Mouse (Mus musculus) lung, postnatal 0 days (tissue): Measurements from ENCODE around the gene Cdc25a. TPM values are rescaled to one million over a fixed set of nuclear protein-coding genes. Genes with fewer than 3 reads are reported as not detected.

Source experiments
- ATAC-seq: fragments of 200-750 bp; cut with Nextera tagmentation; 2 replicates; pipeline ENCODE4 v1.8.0; 2017; ENCODE audit warnings: moderate library complexity
- DNase-seq: peaks from one replicate; pipeline ENCODE4 v3.0.0-alpha.2; 2016; ENCODE audit warnings: low spot score
- H3K27ac ChIP-seq: fragments of 300-500 bp; sonication (generic); 2 replicates; pipeline ENCODE4 v1.5.1; 2014; ENCODE audit warnings: antibody characterized with exemption, mild to moderate bottlenecking, low read length, mixed read lengths
- H3K27me3 ChIP-seq: fragments of 300-500 bp; sonication (generic); replicated peaks from 2 replicates; pipeline ENCODE4 v1.6.1; 2014; ENCODE audit warnings: low read length, mixed read lengths; ENCODE audit not compliant: insufficient read depth
- H3K36me3 ChIP-seq: fragments of 300-500 bp; sonication (generic); 2 replicates; pipeline ENCODE4 v1.6.1; 2014; ENCODE audit warnings: low read length, mixed read lengths; ENCODE audit not compliant: insufficient read depth
- H3K4me1 ChIP-seq: fragments of 300-500 bp; sonication (generic); 2 replicates; pipeline ENCODE4 v1.6.1; 2014; ENCODE audit warnings: antibody characterized with exemption, low read depth, low read length, mixed read lengths; ENCODE audit not compliant: insufficient read depth
- H3K4me2 ChIP-seq: fragments of 300-500 bp; sonication (generic); replicated peaks from 2 replicates; pipeline ENCODE4 v1.6.1; 2014; ENCODE audit warnings: low read depth, mild to moderate bottlenecking, low read length, moderate library complexity, mixed read lengths
- H3K4me3 ChIP-seq: fragments of 300-500 bp; sonication (generic); 2 replicates; pipeline ENCODE4 v1.5.1; 2014; ENCODE audit warnings: low read depth, low read length
- H3K9ac ChIP-seq: fragments of 300-500 bp; sonication (generic); replicated peaks from 2 replicates; pipeline ENCODE4 v1.6.1; 2014; ENCODE audit warnings: low read depth, mild to moderate bottlenecking
- H3K9me3 ChIP-seq: fragments of 300-500 bp; sonication (generic); 2 replicates; pipeline ENCODE4 v1.6.1; 2016; ENCODE audit warnings: low read length, mixed read lengths
- CTCF ChIP-seq: IDR thresholded peaks from 2 replicates; pipeline ENCODE4 v1.5.1; 2016; ENCODE audit warnings: antibody characterized with exemption, mild to moderate bottlenecking
- EP300 ChIP-seq: IDR thresholded peaks from 2 replicates; pipeline ENCODE4 v1.6.1; 2016; ENCODE audit warnings: antibody characterized with exemption, mild to moderate bottlenecking, control low read depth
- WGBS: fragments of 180-500 bp; shearing (Covaris S2); extraction: QIAGEN DNeasy Blood & Tissue Kit; methylation state at CpG from one replicate; pipeline ENCODE4 v1.1.7; 2014; 5-methylcytosine and 5-hydroxymethylcytosine counted together
- polyA plus RNA-seq: library from polyadenylated mRNA; unstranded; fragments of >200 nt; fragmentation: Nextera tagmentation; extraction: Ambion mirVana; gene quantifications from 2 replicates; pipeline ENCODE4 v1.2.1, GENCODE M21; 2015

The Cdc25a gene
- polyA plus RNA-seq, 1 experiment from 2014 or later, result 7.1 TPM

DNA sequence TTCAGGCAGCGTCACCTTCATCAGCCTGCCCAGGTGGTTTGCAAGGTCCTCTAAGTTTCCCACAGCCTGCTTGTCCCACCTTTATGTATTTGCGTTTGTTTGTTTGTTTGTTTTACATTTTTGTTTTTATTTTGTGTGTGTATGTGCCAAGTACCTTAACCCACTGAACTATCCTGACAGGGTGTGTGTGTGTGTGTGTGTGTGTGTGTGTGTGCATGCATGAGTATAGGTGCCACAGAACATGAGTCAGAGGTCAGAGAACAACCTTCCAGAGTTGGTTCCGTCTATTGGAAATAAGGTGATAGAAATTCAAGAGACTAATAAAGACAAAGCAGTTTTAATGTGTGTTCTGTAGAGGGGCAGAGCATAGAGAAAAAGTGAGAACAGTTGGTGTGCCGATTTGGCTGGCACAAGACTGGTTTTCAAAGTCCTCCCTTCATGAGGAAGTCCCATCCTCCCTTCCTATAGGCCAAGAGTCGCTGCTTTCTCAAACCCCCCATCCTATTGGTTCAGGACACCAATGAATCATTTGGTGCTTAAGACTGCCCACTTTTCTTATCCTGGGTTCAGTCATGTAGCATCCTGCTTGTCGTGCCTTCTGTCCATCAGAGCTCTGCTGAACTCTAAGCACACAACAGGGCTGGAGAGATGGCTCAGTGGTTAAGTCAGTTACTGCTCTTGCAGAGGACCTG, 32.5 kb downstream of the Cdc25a start:
- H3K27ac ChIP-seq, result no peak overlapping the region
- H3K27me3 ChIP-seq, result no peaks in the 10 kb centered on the region
- ATAC-seq, result no peak
- H3K4me1 ChIP-seq, result no peaks in the 10 kb centered on the region
- no peak overlapping the region for H3K4me2 ChIP-seq
- DNase-seq, result peak; percentile 14
- no peak for TF ChIP-seq EP300
- no peak for TF ChIP-seq CTCF
- no peaks in the 10 kb centered on the region for H3K36me3 ChIP-seq
- H3K9ac ChIP-seq, result no peak overlapping the region
- H3K4me3 ChIP-seq, result no peak overlapping the region
- H3K9me3 ChIP-seq, result no peaks in the 10 kb centered on the region
- WGBS, result 63% methylated on average over 6 of the region's 6 CpGs

DNA sequence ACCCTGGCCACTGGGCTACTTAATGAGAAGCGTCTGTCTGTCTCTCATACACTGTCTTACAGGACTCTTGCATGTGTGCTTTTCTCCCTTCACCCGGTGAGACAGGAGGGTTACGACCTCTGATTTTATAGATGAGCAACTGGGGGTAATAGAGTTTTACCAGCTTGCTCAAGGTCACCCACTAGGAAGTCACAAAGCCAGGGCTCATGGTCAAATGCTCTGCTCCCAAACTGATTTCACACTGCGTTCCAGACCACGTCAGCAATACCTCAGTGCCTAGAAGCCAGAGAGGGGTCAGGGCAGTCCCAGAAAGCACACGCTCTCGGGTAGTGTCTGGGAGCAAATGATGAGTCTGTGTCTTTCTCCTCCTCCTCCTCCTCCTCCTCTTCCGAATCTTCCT, 33.7 kb downstream of the Cdc25a start:
- Histone ChIP-seq H3K4me1 (no peaks in the 10 kb centered on the region), H3K9me3 (no peaks in the 10 kb centered on the region), H3K4me3 (no peak overlapping the region), H3K9ac (no peak overlapping the region), H3K27ac (no peak overlapping the region), H3K27me3 (no peaks in the 10 kb centered on the region), H3K36me3 (no peaks in the 10 kb centered on the region), H3K4me2 (no peak overlapping the region)
- WGBS, result 80% methylated on average over 8 of the region's 8 CpGs
- ATAC-seq, result no peak
- no peak for DNase-seq
- TF ChIP-seq EP300 (no peak), CTCF (no peak)

DNA sequence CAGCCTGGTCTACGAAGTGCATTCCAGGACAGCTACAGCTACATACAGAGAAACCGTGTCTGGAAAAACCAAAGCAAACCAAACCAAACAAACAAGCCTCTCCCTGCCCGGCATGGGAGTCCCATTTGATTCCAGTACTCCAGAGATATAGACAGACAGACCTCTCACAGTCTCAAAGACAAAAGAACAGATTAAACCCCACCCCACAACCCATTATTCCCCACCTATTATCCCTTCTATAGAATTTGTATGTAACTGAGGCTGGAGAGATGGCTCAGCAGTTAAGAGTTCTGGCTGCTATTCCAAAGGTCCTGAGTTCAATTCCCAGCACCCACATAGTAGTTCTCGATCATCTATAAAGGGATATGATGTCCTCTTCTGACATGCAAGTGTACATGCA, 34.5 kb downstream of the Cdc25a start:
- H3K9me3 ChIP-seq, result no peaks in the 10 kb centered on the region
- no peaks in the 10 kb centered on the region for H3K4me1 ChIP-seq
- 88% methylated on average over 4 of the region's 4 CpGs for WGBS
- H3K27ac ChIP-seq, result no peak overlapping the region
- DNase-seq (no peak), ATAC-seq (no peak)
- TF ChIP-seq CTCF (no peak), EP300 (no peak)
- H3K27me3 ChIP-seq, result no peaks in the 10 kb centered on the region
- no peak overlapping the region for H3K9ac ChIP-seq
- H3K36me3 ChIP-seq, result no peaks in the 10 kb centered on the region
- no peak overlapping the region for H3K4me2 ChIP-seq
- no peak overlapping the region for H3K4me3 ChIP-seq

DNA sequence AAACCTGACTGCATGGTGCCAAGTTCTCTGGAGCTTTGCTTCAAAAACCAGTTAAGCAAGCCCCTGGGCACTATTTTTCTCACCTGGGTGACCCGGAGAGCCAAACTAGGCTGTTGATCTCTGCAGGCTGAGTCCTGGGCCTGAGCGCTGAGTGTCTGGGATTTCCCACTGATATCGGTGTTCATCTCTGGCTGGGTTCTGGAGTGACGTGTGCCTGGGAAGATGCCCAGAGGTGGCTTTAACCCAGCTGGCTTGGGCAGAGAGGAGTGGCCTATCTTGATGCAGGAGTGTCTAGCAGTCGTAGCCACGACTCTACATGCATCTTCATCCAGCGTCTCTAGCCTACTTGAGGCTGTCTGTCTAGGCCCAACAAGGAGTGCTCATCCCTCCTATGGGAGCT, 36.4 kb downstream of the Cdc25a start:
- ATAC-seq (no peak), DNase-seq (no peak)
- H3K27ac ChIP-seq, result no peak overlapping the region
- TF ChIP-seq CTCF (no peak), EP300 (no peak)
- H3K36me3 ChIP-seq, result no peaks in the 10 kb centered on the region
- H3K4me1 ChIP-seq, result no peaks in the 10 kb centered on the region
- no peak overlapping the region for H3K4me3 ChIP-seq
- no peaks in the 10 kb centered on the region for H3K27me3 ChIP-seq
- 73% methylated on average over 7 of the region's 7 CpGs for WGBS
- H3K9me3 ChIP-seq, result no peaks in the 10 kb centered on the region
- no peak overlapping the region for H3K4me2 ChIP-seq
- H3K9ac ChIP-seq, result no peak overlapping the region

DNA sequence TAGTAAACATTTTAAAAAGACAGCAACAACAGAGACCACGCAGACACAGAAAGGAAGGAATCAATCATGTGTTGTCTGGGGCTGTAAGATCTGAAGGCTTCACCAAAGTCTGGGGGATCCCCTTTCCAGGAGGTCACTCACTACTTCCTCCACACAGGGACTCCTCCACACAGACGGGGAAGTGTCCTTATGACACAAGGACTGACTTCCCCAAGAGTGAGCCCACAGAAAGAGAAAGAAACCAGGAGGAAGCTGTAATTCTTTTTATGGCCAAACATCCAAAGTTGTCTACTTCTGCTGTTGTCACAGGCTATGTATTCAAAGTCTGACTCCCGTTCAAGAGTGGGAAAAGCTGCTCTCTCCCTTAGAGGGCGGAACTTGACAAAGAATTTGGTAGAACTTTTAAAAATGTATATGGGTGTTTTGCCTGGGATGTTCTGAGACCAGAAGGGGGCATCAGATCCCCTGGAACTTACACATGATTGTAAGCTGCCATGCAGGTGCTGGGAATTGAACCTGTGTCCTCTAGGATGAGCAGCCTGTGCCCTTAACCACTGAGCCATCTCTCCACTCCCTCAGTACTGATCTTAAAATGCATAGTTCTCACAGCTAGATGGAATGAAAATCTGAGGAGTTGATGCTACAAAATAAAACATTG, 39.0 kb downstream of the Cdc25a start:
- H3K4me1 ChIP-seq, result no peaks in the 10 kb centered on the region
- H3K27me3 ChIP-seq, result no peaks in the 10 kb centered on the region
- ATAC-seq (peak; percentile 57), DNase-seq (peak; percentile 36)
- H3K4me2 ChIP-seq, result no peak overlapping the region
- H3K36me3 ChIP-seq, result no peaks in the 10 kb centered on the region
- no peak overlapping the region for H3K27ac ChIP-seq
- no peak overlapping the region for H3K4me3 ChIP-seq
- WGBS, result 44% methylated on average over 4 of the region's 4 CpGs
- TF ChIP-seq CTCF, result peak; percentile 27; the same call in 1 of the 2 replicates
- no peak for TF ChIP-seq EP300
- no peaks in the 10 kb centered on the region for H3K9me3 ChIP-seq
- no peak overlapping the region for H3K9ac ChIP-seq

DNA sequence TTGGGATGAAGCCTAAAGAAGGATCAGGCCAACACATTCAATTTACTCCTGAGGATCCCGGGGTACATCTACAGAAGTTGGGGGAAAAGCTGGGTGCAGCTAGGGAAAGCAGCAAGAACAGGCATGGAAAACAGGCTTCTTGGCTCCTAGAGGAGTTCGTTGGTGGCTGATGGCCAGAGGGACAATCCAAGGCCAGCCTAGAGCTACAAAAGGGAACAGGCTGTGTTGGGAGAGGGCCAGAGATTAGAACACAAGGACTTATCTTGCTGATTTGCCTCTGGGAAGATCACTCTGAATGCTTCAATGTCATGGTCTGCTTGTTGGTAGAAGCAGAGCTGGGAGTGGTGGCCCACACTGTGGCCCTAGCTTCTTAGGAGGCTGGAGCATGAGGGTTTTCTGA, 42.6 kb downstream of the Cdc25a start:
- no peak for TF ChIP-seq CTCF
- TF ChIP-seq EP300, result no peak
- no peak overlapping the region for H3K9ac ChIP-seq
- H3K36me3 ChIP-seq, result no peaks in the 10 kb centered on the region
- H3K9me3 ChIP-seq, result no peaks in the 10 kb centered on the region
- DNase-seq (no peak), ATAC-seq (no peak)
- H3K27ac ChIP-seq, result no peak overlapping the region
- no peak overlapping the region for H3K4me3 ChIP-seq
- no peak overlapping the region for H3K4me2 ChIP-seq
- H3K27me3 ChIP-seq, result no peaks in the 10 kb centered on the region
- H3K4me1 ChIP-seq, result no peaks in the 10 kb centered on the region
- WGBS, result 72% methylated on average over 2 of the region's 2 CpGs
